Mouse (Mus musculus): ENCODE results near the gene Actn2. TPM values are rescaled to one million over a fixed set of nuclear protein-coding genes. Genes with fewer than 3 reads are reported as not detected.

Actn2 gene
- polyA plus RNA-seq (2012; ENCODE audit: insufficient read depth, insufficient read length, low replicate concordance, missing spikeins): not detected in 2 replicates

DNA sequence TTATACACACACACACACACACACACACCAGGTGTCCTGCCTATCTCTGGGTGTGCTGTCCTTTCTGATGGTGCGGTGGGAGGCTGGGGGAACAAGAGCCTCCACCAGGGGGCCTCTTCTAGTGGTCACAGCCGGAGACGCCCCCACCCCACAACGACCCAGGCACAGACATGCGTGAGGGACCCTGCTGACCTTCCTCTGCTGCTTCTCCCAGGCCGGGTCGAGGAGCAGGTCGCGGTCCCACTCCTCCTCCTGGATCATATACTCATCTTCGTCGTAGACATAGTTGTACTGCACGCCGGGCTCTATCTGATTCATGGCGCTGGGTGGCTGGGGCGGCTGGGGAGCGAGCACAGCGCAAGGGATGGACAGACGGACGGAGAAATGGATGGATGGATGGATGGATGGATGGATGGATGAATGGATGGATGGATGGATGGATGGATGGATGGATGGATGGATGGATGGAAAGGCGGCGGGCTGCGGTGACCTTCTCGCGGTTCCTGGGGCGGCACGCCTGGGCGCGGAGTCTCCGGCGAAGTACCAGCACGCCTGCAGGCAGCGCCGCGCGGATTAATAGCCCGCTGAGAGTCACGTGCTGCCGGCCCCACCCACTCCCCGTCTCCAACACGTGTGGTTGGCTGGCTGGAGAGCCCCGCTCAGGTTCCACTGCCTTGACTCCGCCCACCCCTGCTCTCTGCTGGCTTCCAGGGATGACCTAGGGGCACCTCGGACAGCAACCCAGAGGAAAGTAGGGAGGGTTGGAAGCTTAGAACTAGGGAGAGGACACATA, at the start of gene Actn2:
Gene Actn2 (minus strand): TSS at position 578 of the 793 bp plus-strand sequence.
- WGBS: under 1% methylated on average over 43 of the region's 43 CpGs
- no peak within 1 kb of the TSS; the same call in 1 of the 2 replicates for H3K27ac ChIP-seq (ENCODE audit: insufficient read depth, low read depth, low read length)
- H3K4me3 ChIP-seq (ENCODE audit: insufficient read depth, low read depth, low read length): peak within 1 kb of the TSS; percentile 49
- peaks cover 10% of the 10 kb centered on the region for H3K4me1 ChIP-seq (ENCODE audit: control insufficient read depth, insufficient read depth, low read length)
- TF ChIP-seq CTCF (IDR thresholded peaks at IDR 0.05; ENCODE audit: insufficient read depth, low read depth, low read length) (peak; percentile 41; the same call in 1 of the 2 replicates), POLR2A (IDR thresholded peaks at IDR 0.05; ENCODE audit: insufficient read depth, low read depth, low read length) (peak; percentile 34; the same call in 1 of the 2 replicates)

- TF ChIP-seq CTCF (IDR thresholded peaks at IDR 0.05; ENCODE audit: insufficient read depth, low read depth, low read length): no peak
- no peak for TF ChIP-seq POLR2A (IDR thresholded peaks at IDR 0.05; ENCODE audit: insufficient read depth, low read depth, low read length)
- no peak overlapping the region for H3K4me3 ChIP-seq (ENCODE audit: insufficient read depth, low read depth, low read length)
- H3K27ac ChIP-seq (ENCODE audit: insufficient read depth, low read depth, low read length): no peak overlapping the region
- no peaks in the 10 kb centered on the region for H3K4me1 ChIP-seq (ENCODE audit: control insufficient read depth, insufficient read depth, low read length)
These were observed 45.7 kb upstream of the Actn2 start for GRCm38 (mm10) chr13:12386286-12386685.

DNA sequence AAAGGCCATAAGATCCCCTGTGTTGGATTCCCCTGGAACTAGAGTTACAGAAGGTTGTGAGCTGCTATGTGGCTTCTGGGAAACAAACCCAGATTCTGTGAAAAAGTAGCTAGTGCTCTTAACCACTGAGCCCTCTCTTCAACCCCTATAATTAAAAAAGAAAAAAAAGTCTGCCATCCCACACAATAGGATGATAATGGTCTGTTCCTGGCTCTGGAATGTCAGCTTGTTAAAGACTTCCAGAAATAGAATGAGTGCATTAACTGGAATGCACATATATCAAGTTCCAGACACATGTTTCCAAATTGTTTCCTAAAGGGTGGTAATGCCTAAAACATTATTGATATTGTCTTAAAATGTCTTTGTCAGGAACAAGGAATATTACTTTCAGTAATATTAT, 44.2 kb upstream of the Actn2 start:
- H3K4me3 ChIP-seq (ENCODE audit: insufficient read depth, low read depth, low read length): no peak overlapping the region
- no peak for TF ChIP-seq CTCF (IDR thresholded peaks at IDR 0.05; ENCODE audit: insufficient read depth, low read depth, low read length)
- H3K4me1 ChIP-seq (ENCODE audit: control insufficient read depth, insufficient read depth, low read length): no peaks in the 10 kb centered on the region
- H3K27ac ChIP-seq (ENCODE audit: insufficient read depth, low read depth, low read length): no peak overlapping the region

DNA sequence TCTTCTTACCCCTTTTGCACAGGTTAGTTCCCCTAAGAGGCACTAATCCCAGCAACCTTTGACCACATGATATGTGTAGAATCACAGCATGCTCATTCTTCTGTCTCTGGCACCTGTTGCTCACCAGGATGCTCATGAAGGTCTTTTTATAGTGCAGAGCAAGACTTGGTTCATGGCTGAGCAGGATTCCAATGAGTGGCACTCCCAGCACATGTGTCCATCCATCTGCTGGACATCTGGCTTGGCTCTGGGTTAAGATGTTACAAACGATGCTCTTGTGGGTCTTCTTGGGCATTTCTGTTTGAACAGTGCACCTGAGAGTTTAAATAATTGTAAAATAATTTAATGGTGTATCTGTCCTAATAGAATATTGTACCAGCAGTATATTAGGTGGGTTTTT, 36.2 kb upstream of the Actn2 start:
- TF ChIP-seq POLR2A (IDR thresholded peaks at IDR 0.05; ENCODE audit: insufficient read depth, low read depth, low read length) (no peak), CTCF (IDR thresholded peaks at IDR 0.05; ENCODE audit: insufficient read depth, low read depth, low read length) (no peak)
- WGBS: 57% methylated on average over 1 of the region's 1 CpGs
- no peaks in the 10 kb centered on the region for H3K4me1 ChIP-seq (ENCODE audit: control insufficient read depth, insufficient read depth, low read length)

DNA sequence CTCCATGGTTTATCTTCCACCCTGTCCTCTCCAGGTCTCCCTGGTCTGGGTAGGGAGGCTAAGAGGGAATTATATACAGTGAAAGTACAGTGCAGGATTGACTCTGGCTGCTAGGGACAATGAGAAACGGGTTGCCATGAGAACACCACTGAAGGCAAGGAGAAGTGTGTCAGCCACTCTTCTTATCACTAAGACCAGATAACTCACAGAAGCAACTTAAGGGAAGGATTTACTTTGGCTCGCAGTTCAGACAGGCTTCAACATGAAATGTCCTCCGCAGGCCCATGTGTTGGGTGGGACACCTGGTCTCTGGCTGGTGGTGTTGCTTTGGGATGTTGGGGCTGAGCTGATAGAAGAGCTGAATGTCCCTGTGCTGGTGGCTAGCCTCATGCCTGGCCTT, 32.2 kb upstream of the Actn2 start:
- Histone ChIP-seq H3K27ac (ENCODE audit: insufficient read depth, low read depth, low read length) (no peak overlapping the region), H3K4me3 (ENCODE audit: insufficient read depth, low read depth, low read length) (no peak overlapping the region), H3K4me1 (ENCODE audit: control insufficient read depth, insufficient read depth, low read length) (peaks cover 14% of the 10 kb centered on the region)
- TF ChIP-seq POLR2A (IDR thresholded peaks at IDR 0.05; ENCODE audit: insufficient read depth, low read depth, low read length) (no peak), CTCF (IDR thresholded peaks at IDR 0.05; ENCODE audit: insufficient read depth, low read depth, low read length) (no peak)
- WGBS: 88% methylated on average over 3 of the region's 3 CpGs

More for the DNA sequence above, 36.2 kb upstream of the Actn2 start:
- Histone ChIP-seq H3K27ac (ENCODE audit: insufficient read depth, low read depth, low read length) (no peak overlapping the region), H3K4me3 (ENCODE audit: insufficient read depth, low read depth, low read length) (no peak overlapping the region)

DNA sequence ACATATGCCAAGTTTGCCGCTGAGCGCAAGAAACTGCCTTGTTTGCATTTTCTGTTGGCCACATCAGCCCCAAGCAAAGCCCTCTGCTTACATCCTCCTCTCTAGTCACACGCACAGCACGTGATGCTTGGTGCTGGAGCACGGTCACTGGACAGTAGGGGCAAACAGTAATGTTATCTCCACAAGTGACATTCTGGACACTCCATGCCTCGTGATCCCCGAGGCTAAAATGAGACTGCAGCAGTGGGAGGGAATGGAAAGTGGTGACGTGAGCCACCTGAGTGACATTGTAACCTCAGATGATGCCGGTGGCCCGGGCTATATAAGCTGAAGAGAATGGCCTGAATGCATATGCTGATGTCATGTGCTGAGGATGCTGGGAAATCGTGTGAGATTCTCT, 29.4 kb upstream of the Actn2 start:
- Histone ChIP-seq H3K27ac (ENCODE audit: insufficient read depth, low read depth, low read length) (peak overlapping the region; percentile 89), H3K4me1 (ENCODE audit: control insufficient read depth, insufficient read depth, low read length) (peaks cover 14% of the 10 kb centered on the region), H3K4me3 (ENCODE audit: insufficient read depth, low read depth, low read length) (no peak overlapping the region)
- TF ChIP-seq CTCF (IDR thresholded peaks at IDR 0.05; ENCODE audit: insufficient read depth, low read depth, low read length) (no peak), POLR2A (IDR thresholded peaks at IDR 0.05; ENCODE audit: insufficient read depth, low read depth, low read length) (no peak)
- WGBS: 52% methylated on average over 11 of the region's 11 CpGs

GRCm38 (mm10) chr13:12369041-12369621, 28.6 kb upstream of the Actn2 start:
- peaks cover 14% of the 10 kb centered on the region for H3K4me1 ChIP-seq (ENCODE audit: control insufficient read depth, insufficient read depth, low read length)
- H3K4me3 ChIP-seq (ENCODE audit: insufficient read depth, low read depth, low read length): 0 out of 2 replicates have a peak overlapping the region, but pooled peaks have one; percentile 3
- TF ChIP-seq CTCF (IDR thresholded peaks at IDR 0.05; ENCODE audit: insufficient read depth, low read depth, low read length) (no peak), POLR2A (IDR thresholded peaks at IDR 0.05; ENCODE audit: insufficient read depth, low read depth, low read length) (no peak)
- 7% methylated on average over 8 of the region's 8 CpGs for WGBS
- peak overlapping the region; percentile 89 for H3K27ac ChIP-seq (ENCODE audit: insufficient read depth, low read depth, low read length)

DNA sequence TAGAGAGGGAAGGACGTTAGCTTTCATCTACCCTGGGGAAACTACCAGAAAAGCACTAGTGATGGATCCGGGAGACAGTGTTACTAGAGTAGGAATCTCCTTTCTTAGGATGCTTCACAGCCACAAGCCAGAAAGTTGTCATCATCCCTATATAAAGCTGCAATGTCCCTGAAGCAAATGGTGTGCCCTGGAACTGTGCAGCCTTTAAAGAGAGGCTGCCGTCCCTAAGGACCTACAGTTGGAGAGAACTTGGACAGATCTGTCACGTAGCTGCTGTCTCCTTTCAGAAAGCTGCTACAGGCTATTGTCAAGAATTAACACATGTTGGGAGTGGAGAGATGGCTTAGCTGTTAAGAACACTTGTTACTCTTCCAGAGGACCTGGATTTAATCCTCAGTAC, 20.9 kb upstream of the Actn2 start:
- TF ChIP-seq CTCF (IDR thresholded peaks at IDR 0.05; ENCODE audit: insufficient read depth, low read depth, low read length): no peak
- no peak for TF ChIP-seq POLR2A (IDR thresholded peaks at IDR 0.05; ENCODE audit: insufficient read depth, low read depth, low read length)
- 80% methylated on average over 4 of the region's 4 CpGs for WGBS
- H3K4me1 ChIP-seq (ENCODE audit: control insufficient read depth, insufficient read depth, low read length): no peaks in the 10 kb centered on the region
- H3K4me3 ChIP-seq (ENCODE audit: insufficient read depth, low read depth, low read length): no peak overlapping the region
- H3K27ac ChIP-seq (ENCODE audit: insufficient read depth, low read depth, low read length): no peak overlapping the region

DNA sequence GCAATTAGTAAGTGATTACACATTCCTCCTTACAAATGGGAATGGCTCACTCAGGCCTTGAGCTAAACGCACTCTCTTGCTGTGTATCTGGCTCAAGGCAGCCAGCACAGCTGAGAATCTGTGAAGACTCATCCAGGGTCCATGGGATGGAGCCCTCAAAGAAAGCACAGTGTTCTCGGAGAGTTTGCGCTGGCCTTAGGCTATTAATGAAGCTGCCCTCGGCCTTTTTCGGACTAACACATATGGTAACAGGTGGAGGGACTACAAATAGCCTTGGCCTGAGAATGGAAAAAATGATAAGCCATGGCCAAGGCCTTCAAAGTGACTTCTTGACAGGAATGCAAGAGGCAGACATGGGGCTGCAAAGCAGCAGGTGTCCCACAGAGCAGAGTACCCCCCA, 17.0 kb upstream of the Actn2 start:
- H3K4me3 ChIP-seq (ENCODE audit: insufficient read depth, low read depth, low read length): no peak overlapping the region
- H3K4me1 ChIP-seq (ENCODE audit: control insufficient read depth, insufficient read depth, low read length): no peaks in the 10 kb centered on the region
- H3K27ac ChIP-seq (ENCODE audit: insufficient read depth, low read depth, low read length): no peak overlapping the region
- TF ChIP-seq CTCF (IDR thresholded peaks at IDR 0.05; ENCODE audit: insufficient read depth, low read depth, low read length) (no peak), POLR2A (IDR thresholded peaks at IDR 0.05; ENCODE audit: insufficient read depth, low read depth, low read length) (no peak)
- WGBS: 77% methylated on average over 5 of the region's 5 CpGs
